Mouse (Mus musculus) heart, embryonic 14.5 days (tissue): Measurements from ENCODE around the gene 1700029F12Rik. TPM values are rescaled to one million over a fixed set of nuclear protein-coding genes. Genes with fewer than 3 reads are reported as not detected.
A peak's percentile ranks its signal among the peaks of the same experiment; 100 is the strongest.

Experiments
- ATAC-seq: fragments of 200-750 bp; cut with Nextera tagmentation; 2 replicates; pipeline ENCODE4 v1.8.0; 2017; ENCODE audit warnings: low read depth, moderate TSS enrichment; ENCODE audit not compliant: insufficient number of reproducible peaks, insufficient read depth, low FRiP score
- H3K27ac ChIP-seq, 2 experiments: fragments of 200-500 bp in 1 of 2; fragments of 300-500 bp in 1 of 2; sonication (generic) in 1 of 2; replicated peaks in 1 of 2; 2 replicates each; pipeline ENCODE4 v1.5.1; 2012 to 2014; ENCODE audit warnings: low read depth in 2 of 2, low read length in 2 of 2, control low read depth in 1 of 2, mild to moderate bottlenecking in 1 of 2, mixed read lengths in 1 of 2; ENCODE audit not compliant: control insufficient read depth in 1 of 2, insufficient read depth in 1 of 2
- H3K27me3 ChIP-seq: fragments of 300-500 bp; sonication (generic); 2 replicates; pipeline ENCODE4 v1.6.1; 2014; ENCODE audit warnings: mild to moderate bottlenecking, low read length, control low read depth; ENCODE audit not compliant: control insufficient read depth, insufficient read depth
- H3K36me3 ChIP-seq: fragments of 300-500 bp; sonication (generic); 2 replicates; pipeline ENCODE4 v1.6.1; 2014; ENCODE audit warnings: mild to moderate bottlenecking, control low read depth, low read length, mixed read lengths; ENCODE audit not compliant: control insufficient read depth, insufficient read depth
- H3K4me1 ChIP-seq, 2 experiments: fragments of 200-500 bp in 1 of 2; fragments of 300-500 bp in 1 of 2; sonication (generic) in 1 of 2; 2 replicates each; pipeline ENCODE4 v1.6.1; 2012 to 2014; ENCODE audit warnings: low read length in 2 of 2, control low read depth in 1 of 2, mixed read lengths in 1 of 2; ENCODE audit not compliant: control insufficient read depth in 2 of 2, insufficient read depth in 2 of 2
- H3K4me2 ChIP-seq: fragments of 300-500 bp; sonication (generic); 2 replicates; pipeline ENCODE4 v1.6.1; 2014; ENCODE audit warnings: mild to moderate bottlenecking, low read length
- H3K4me3 ChIP-seq, 2 experiments: fragments of 200-500 bp in 1 of 2; fragments of 300-500 bp in 1 of 2; sonication (generic) in 1 of 2; 2 replicates each; pipeline ENCODE4 v1.5.1; 2012 to 2014; ENCODE audit warnings: low read length in 2 of 2, mild to moderate bottlenecking in 2 of 2, control low read depth in 1 of 2, low read depth in 1 of 2, moderate library complexity in 1 of 2; ENCODE audit not compliant: control insufficient read depth in 1 of 2, insufficient read depth in 1 of 2
- H3K9ac ChIP-seq: fragments of 300-500 bp; sonication (generic); 2 replicates; pipeline ENCODE4 v1.6.1; 2014; ENCODE audit warnings: mild to moderate bottlenecking, low read length
- H3K9me3 ChIP-seq: fragments of 300-500 bp; sonication (generic); 2 replicates; pipeline ENCODE4 v1.6.1; 2016; ENCODE audit warnings: low read length, control low read depth; ENCODE audit not compliant: control insufficient read depth
- WGBS: fragments of 180-500 bp; shearing (Covaris S2); extraction: QIAGEN DNeasy Blood & Tissue Kit; methylation state at CpG from one replicate; pipeline ENCODE4 v1.1.7; 2014; 5-methylcytosine and 5-hydroxymethylcytosine counted together
- polyA plus RNA-seq: library from polyadenylated mRNA; unstranded; fragments of >200 nt; fragmentation: Nextera tagmentation; extraction: Ambion mirVana; gene quantifications from 2 replicates; pipeline ENCODE4 v1.2.1, GENCODE M21; 2014

1700029F12Rik gene
- polyA plus RNA-seq, 1 experiment from 2014 or later: not detected

DNA sequence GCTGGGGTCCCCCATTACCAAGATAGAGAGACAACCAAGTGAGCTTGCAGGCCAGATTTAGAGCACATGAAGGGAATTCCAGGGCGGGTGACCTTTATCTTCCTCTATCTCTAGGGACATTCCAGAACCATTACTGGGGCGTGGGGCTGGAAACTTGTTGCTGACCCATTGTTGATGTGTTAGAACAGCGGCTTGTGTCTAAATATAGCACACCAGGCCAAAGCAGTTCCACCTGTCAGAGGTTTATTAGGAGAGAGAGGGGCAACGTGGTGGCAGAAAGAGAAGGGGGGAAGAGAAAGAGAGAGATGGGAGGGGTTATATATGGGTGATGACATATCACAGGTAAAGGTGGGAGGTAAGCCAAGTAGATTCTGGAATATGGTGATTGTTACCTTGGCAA is 12.3 kb downstream of the 1700029F12Rik start:
- no peaks in the 10 kb centered on the region for H3K36me3 ChIP-seq
- no peak overlapping the region for H3K4me2 ChIP-seq
- ATAC-seq: no peak
- no peak overlapping the region for H3K9ac ChIP-seq
- H3K9me3 ChIP-seq: no peaks in the 10 kb centered on the region
- WGBS: 3% methylated on average over 4 of the region's 4 CpGs
- H3K4me1 ChIP-seq: peaks cover 5 to 9% of the 10 kb centered on the region in 2 experiments; a peak in 3 of 4 replicates
- H3K27me3 ChIP-seq: no peaks in the 10 kb centered on the region
- H3K4me3 ChIP-seq: no peak overlapping the region
- peak overlapping the region; percentile 19 to 27; a peak in 1 of 4 replicates for H3K27ac ChIP-seq

DNA sequence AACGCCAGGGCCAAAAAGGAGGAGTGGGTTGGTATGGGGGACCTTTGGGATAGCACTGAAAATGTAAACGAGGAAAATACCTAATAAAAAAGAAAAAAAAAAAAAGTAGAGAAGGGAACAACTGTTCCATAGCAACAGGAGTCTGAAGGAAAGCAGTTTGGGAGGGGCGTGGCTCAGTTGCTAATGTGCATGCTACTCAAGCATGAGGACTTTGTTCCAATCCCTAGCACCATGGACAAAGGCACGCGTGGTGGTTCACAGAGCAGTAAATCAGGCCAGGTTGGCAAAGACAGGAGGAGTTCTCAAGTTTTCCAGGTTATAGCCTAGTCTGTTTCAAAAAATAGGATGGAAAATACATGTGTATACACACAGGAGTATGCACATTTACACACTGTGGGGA is 14.0 kb downstream of the 1700029F12Rik start:
- no peak overlapping the region for H3K4me3 ChIP-seq
- no peak for ATAC-seq
- no peaks in the 10 kb centered on the region for H3K27me3 ChIP-seq
- H3K9me3 ChIP-seq: 0 out of 2 replicates have a peak, but pooled peaks cover 3% of the 10 kb centered on the region
- 87% methylated on average over 5 of the region's 5 CpGs for WGBS
- peaks cover 5 to 9% of the 10 kb centered on the region in 2 experiments; a peak in 3 of 4 replicates for H3K4me1 ChIP-seq
- no peak overlapping the region for H3K9ac ChIP-seq
- no peak overlapping the region for H3K27ac ChIP-seq
- H3K4me2 ChIP-seq: no peak overlapping the region
- no peaks in the 10 kb centered on the region for H3K36me3 ChIP-seq

DNA sequence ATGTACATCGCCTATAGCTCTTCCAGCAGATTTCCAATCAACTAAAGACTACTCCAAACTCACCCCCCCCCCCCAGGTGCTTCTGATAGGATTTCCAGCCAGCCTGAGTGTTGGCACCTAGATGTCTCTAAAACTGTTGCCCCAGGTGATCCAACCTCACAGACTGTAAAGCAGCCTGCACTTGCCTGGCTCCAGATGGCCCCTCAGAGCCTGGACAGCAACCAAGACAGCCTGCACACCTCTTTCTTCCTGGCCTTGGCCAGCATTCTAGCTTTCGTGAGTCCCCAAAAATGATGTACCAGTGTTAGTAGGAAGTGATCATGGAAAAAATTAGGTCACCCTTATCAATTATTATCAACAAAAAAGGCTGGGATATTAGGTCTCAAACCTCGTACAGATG is 16.5 kb downstream of the 1700029F12Rik start:
- 80% methylated on average over 3 of the region's 3 CpGs for WGBS
- Histone ChIP-seq H3K36me3 (no peaks in the 10 kb centered on the region), H3K9me3 (0 out of 2 replicates have a peak, but pooled peaks cover 3% of the 10 kb centered on the region), H3K4me1 (peaks cover 5 to 9% of the 10 kb centered on the region in 2 experiments; a peak in 3 of 4 replicates), H3K27me3 (no peaks in the 10 kb centered on the region), H3K9ac (no peak overlapping the region), H3K4me2 (no peak overlapping the region), H3K4me3 (no peak overlapping the region), H3K27ac (no peak overlapping the region)
- ATAC-seq: no peak

DNA sequence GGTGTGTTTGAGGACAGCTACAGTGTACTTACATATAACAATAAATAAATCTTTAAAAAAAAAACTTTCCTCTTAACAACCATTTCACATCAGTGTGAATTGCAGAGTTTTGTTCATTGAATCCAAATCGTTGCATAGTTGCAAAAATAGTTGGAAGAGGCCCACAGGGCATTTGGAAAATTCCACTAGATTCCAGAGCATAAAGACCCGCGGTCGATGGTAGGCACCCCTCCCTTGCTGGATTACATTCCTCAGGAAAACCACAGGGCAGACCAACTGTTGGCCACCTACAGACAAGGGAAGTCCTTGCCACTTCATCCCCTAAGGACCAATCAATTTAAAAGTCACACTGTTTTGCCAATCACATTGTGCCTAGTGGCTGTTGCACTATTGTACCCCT is 19.8 kb downstream of the 1700029F12Rik start:
- Histone ChIP-seq H3K9me3 (0 out of 2 replicates have a peak, but pooled peaks cover 3% of the 10 kb centered on the region), H3K27me3 (no peaks in the 10 kb centered on the region), H3K4me3 (no peak overlapping the region), H3K27ac (no peak overlapping the region), H3K9ac (no peak overlapping the region), H3K4me2 (no peak overlapping the region), H3K36me3 (no peaks in the 10 kb centered on the region), H3K4me1 (peaks cover 0 to 5% of the 10 kb centered on the region in 2 experiments; a peak in 1 of 4 replicates)
- no peak for ATAC-seq
- WGBS: 75% methylated on average over 4 of the region's 4 CpGs

DNA sequence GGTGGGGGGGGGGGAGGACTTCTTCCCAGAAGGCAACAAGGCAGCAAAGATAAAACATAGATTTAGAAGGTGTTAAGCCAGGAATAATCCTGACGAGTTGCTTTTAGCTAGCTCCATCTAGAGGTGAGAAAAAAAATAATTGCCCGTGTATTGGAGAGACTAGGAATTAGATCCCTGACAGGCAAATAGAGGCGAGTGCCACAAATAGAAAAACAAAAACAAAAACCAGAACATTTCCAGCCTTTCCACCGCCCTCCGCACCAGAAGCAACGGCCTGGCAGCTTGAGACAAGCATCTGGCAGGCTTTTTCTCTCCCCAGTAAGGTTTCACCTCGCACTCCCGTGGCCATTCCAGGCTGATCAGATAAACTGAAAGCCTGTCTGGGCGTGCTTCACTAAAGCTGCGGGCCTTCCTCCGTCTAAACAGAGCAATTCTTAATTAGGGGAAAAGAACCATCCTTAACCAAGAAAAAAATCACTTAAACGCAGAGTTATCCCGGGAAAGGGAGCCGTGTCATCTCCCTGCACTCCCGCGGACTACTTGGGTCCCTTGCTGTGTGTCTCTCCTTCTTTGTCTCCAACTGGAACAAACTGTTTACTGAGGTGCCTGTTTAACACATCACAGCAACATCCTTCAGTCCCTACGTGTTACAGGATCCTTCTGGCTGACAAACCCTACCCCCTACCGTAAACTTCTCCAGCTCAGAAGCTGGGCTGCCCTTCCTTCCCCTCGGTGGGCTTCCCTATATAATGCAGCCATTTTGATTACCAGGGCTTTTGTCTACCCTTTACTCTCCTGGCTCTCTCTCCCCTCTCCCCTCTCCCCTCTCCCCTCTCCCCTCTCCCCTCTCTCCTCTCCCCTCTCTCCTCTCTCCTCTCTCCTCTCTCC is 25.7 kb downstream of the 1700029F12Rik start:
- peaks cover 0 to 8% of the 10 kb centered on the region in 2 experiments; a peak in 2 of 4 replicates for H3K4me1 ChIP-seq
- WGBS: 2% methylated on average over 19 of the region's 19 CpGs
- H3K9me3 ChIP-seq: no peaks in the 10 kb centered on the region
- H3K27ac ChIP-seq: peak overlapping the region in 1 of 2 experiments; percentile 39; a peak in 2 of 4 replicates
- H3K27me3 ChIP-seq: no peaks in the 10 kb centered on the region
- peak overlapping the region; percentile 94 for H3K4me2 ChIP-seq
- H3K9ac ChIP-seq: peak overlapping the region; percentile 76
- ATAC-seq: no peak
- no peaks in the 10 kb centered on the region for H3K36me3 ChIP-seq
- peak overlapping the region; percentile 45 to 51 for H3K4me3 ChIP-seq

DNA sequence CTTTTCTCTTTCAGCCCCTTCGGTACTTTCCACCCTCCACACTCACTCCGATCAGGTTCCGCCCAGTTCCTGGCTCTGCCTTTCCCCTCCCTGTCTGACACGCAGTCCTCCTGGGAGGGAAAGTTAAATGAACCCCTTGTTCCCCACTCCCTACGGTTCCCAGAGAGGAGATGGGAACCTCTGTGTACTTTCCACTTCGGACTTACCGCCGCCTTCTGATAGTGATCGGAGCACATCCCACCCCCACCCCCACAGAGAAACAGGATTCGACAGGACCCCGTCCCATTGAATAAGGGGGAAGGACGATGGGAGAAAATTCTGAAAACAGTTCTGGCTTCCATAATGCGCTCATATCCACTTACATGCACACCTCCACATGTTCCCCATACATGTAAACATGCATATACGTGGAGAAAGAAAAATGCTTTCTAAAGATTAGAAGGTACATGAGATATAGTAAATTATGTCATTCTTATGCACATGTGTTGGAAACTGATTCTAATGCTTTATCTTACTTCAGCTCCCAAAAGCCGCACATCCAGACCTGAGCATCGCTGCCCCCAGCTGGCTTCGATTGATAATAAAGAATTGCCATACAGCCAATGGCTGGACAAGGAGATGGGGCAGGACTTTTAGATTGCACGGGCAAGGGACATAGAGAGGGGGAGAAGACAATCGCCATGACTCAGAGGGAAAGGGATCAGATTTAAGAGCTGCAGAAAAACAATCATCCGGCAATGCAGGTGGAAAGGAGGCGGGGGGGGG is 26.5 kb downstream of the 1700029F12Rik start:
- H3K27ac ChIP-seq: no peak overlapping the region
- ATAC-seq: no peak; the same call in 1 of the 2 replicates
- peak overlapping the region; percentile 49 to 51 for H3K4me3 ChIP-seq
- peak overlapping the region; percentile 25 for H3K9ac ChIP-seq
- H3K27me3 ChIP-seq: no peaks in the 10 kb centered on the region
- no peaks in the 10 kb centered on the region for H3K36me3 ChIP-seq
- H3K4me2 ChIP-seq: peak overlapping the region; percentile 94
- WGBS: 3% methylated on average over 18 of the region's 21 CpGs
- no peaks in the 10 kb centered on the region for H3K9me3 ChIP-seq
- peaks cover 0 to 8% of the 10 kb centered on the region in 2 experiments; a peak in 2 of 4 replicates for H3K4me1 ChIP-seq

DNA sequence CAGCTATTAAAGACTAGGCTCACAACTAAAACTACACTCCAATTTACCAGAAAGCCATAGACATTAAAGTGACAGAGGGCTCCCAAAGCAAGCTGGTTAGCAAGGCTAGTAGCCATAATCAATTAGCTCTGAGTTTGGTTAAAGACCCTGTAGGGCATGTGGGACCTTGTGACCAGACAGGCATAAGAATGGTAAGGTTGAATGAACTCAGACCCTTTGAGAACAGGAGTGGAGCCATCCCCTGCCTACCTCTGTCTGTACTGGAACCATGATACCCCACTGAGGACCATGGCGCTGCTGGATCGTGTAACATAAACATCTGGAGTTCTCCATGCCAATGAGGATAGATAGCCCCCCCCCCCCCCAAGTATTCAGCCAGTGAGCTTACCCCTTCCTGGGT is 27.4 kb downstream of the 1700029F12Rik start:
- 7% methylated on average over 2 of the region's 2 CpGs for WGBS
- Histone ChIP-seq H3K4me2 (peak overlapping the region; percentile 94), H3K27ac (no peak overlapping the region), H3K9me3 (no peaks in the 10 kb centered on the region), H3K9ac (0 out of 2 replicates have a peak overlapping the region, but pooled peaks have one; percentile 25), H3K4me3 (no peak overlapping the region; a peak in 1 of 4 replicates), H3K36me3 (no peaks in the 10 kb centered on the region), H3K4me1 (peaks cover 0 to 8% of the 10 kb centered on the region in 2 experiments; a peak in 2 of 4 replicates), H3K27me3 (no peaks in the 10 kb centered on the region)
- no peak for ATAC-seq
